Mouse (Mus musculus) embryonic facial prominence, embryonic 14.5 days (tissue): ENCODE measurements around the gene Cpne6. TPM values are rescaled to one million over a fixed set of nuclear protein-coding genes. Genes with fewer than 3 reads are reported as not detected.
A peak's percentile ranks its signal among the peaks of the same experiment; 100 is the strongest.

Source experiments
- ATAC-seq: fragments of 200-750 bp; cut with Nextera tagmentation; 2 replicates; pipeline ENCODE4 v1.8.0; 2017; ENCODE audit warnings: low read depth, moderate number of reproducible peaks, moderate TSS enrichment
- DNase-seq: peaks from one replicate; pipeline ENCODE4 v3.0.0-alpha.2; 2015; ENCODE audit warnings: low spot score
- H3K27ac ChIP-seq: fragments of 300-500 bp; sonication (generic); replicated peaks from 2 replicates; pipeline ENCODE4 v1.5.1; 2014; ENCODE audit warnings: low read depth, mild to moderate bottlenecking, low read length, moderate library complexity
- H3K27me3 ChIP-seq: fragments of 300-500 bp; sonication (generic); replicated peaks from 2 replicates; pipeline ENCODE4 v1.6.1; 2014; ENCODE audit warnings: low read length; ENCODE audit not compliant: control insufficient read depth, insufficient read depth
- H3K36me3 ChIP-seq: fragments of 300-500 bp; sonication (generic); 2 replicates; pipeline ENCODE4 v1.6.1; 2014; ENCODE audit warnings: low read length, mixed read lengths; ENCODE audit not compliant: control insufficient read depth, insufficient read depth
- H3K4me1 ChIP-seq: fragments of 300-500 bp; sonication (generic); 2 replicates; pipeline ENCODE4 v1.6.1; 2014; ENCODE audit warnings: antibody characterized with exemption, low read length; ENCODE audit not compliant: control insufficient read depth, insufficient read depth
- H3K4me2 ChIP-seq: fragments of 300-500 bp; sonication (generic); 2 replicates; pipeline ENCODE4 v1.6.1; 2014; ENCODE audit warnings: low read depth, mild to moderate bottlenecking, low read length, moderate library complexity, mixed read lengths
- H3K4me3 ChIP-seq: fragments of 300-500 bp; sonication (generic); 2 replicates; pipeline ENCODE4 v1.5.1; 2014; ENCODE audit warnings: low read depth, mild to moderate bottlenecking, low read length
- H3K9ac ChIP-seq: fragments of 300-500 bp; sonication (generic); 2 replicates; pipeline ENCODE4 v1.6.1; 2014; ENCODE audit warnings: low read depth, mild to moderate bottlenecking, low read length, moderate library complexity, mixed read lengths
- H3K9me3 ChIP-seq: fragments of 300-500 bp; sonication (generic); 2 replicates; pipeline ENCODE4 v1.6.1; 2016; ENCODE audit warnings: low read length; ENCODE audit not compliant: control insufficient read depth
- WGBS: fragments of 180-500 bp; shearing (Covaris S2); extraction: QIAGEN DNeasy Blood & Tissue Kit; methylation state at CpG from one replicate; pipeline ENCODE4 v1.1.7; 2014; 5-methylcytosine and 5-hydroxymethylcytosine counted together
- polyA plus RNA-seq: library from polyadenylated mRNA; unstranded; fragments of >200 nt; fragmentation: Nextera tagmentation; extraction: Ambion mirVana; gene quantifications from 2 replicates; pipeline ENCODE4 v1.2.1, GENCODE M21; 2014

Cpne6 gene
- polyA plus RNA-seq, 1 experiment from 2014 or later, result 5.2 TPM

- H3K4me2 ChIP-seq, result no peak overlapping the region
- no peaks in the 10 kb centered on the region for H3K36me3 ChIP-seq
- 83% methylated on average over 2 of the region's 2 CpGs for WGBS
- peaks cover 16% of the 10 kb centered on the region; the same call in 1 of the 2 replicates for H3K27me3 ChIP-seq
- H3K4me3 ChIP-seq, result no peak overlapping the region
- H3K9me3 ChIP-seq, result no peaks in the 10 kb centered on the region
- H3K27ac ChIP-seq, result no peak overlapping the region
- H3K9ac ChIP-seq, result no peak overlapping the region
- H3K4me1 ChIP-seq, result no peaks in the 10 kb centered on the region
- no peak for DNase-seq
- no peak for ATAC-seq
Measured at GRCm38 (mm10) chr14:55526674-55527073, 16.4 kb downstream of the Cpne6 start.

GRCm38 (mm10) chr14:55527940-55528339, 17.7 kb downstream of the Cpne6 start:
- Histone ChIP-seq H3K4me3 (no peak overlapping the region), H3K9me3 (no peaks in the 10 kb centered on the region), H3K4me1 (no peaks in the 10 kb centered on the region), H3K36me3 (no peaks in the 10 kb centered on the region), H3K9ac (no peak overlapping the region), H3K4me2 (no peak overlapping the region), H3K27me3 (peaks cover 8% of the 10 kb centered on the region; the same call in 1 of the 2 replicates), H3K27ac (no peak overlapping the region)
- WGBS, result 19% methylated on average over 3 of the region's 3 CpGs
- ATAC-seq (no peak), DNase-seq (peak; percentile 28)

GRCm38 (mm10) chr14:55536116-55536745, 26.0 kb downstream of the Cpne6 start:
- WGBS, result 52% methylated on average over 6 of the region's 6 CpGs
- Histone ChIP-seq H3K4me3 (no peak overlapping the region), H3K4me1 (peaks cover 3% of the 10 kb centered on the region), H3K27ac (no peak overlapping the region), H3K9me3 (no peaks in the 10 kb centered on the region), H3K27me3 (0 out of 2 replicates have a peak, but pooled peaks cover 3% of the 10 kb centered on the region), H3K36me3 (no peaks in the 10 kb centered on the region), H3K9ac (no peak overlapping the region), H3K4me2 (no peak overlapping the region)
- peak; percentile 11 for DNase-seq
- ATAC-seq, result no peak

- Histone ChIP-seq H3K4me3 (peak within 1 kb of the TSS; percentile 54), H3K4me1 (peaks cover 6% of the 10 kb centered on the region), H3K27ac (peak within 1 kb of the TSS; percentile 83), H3K36me3 (peaks cover 24% of the 10 kb centered on the region; the same call in 1 of the 2 replicates), H3K27me3 (0 out of 2 replicates have a peak, but pooled peaks cover 3% of the 10 kb centered on the region), H3K4me2 (peak within 1 kb of the TSS; percentile 54), H3K9ac (peak within 1 kb of the TSS; percentile 73), H3K9me3 (no peaks in the 10 kb centered on the region)
- DNase-seq (peak; percentile 95), ATAC-seq (peak; percentile 91)
- WGBS, result under 1% methylated on average over 32 of the region's 32 CpGs
Measured at GRCm38 (mm10) chr14:55540067-55540786, 30.0 kb downstream of the Cpne6 start, which contains the start of gene Pck2. Gene Pck2, plus strand, starts transcription at chr14:55540266.

DNA sequence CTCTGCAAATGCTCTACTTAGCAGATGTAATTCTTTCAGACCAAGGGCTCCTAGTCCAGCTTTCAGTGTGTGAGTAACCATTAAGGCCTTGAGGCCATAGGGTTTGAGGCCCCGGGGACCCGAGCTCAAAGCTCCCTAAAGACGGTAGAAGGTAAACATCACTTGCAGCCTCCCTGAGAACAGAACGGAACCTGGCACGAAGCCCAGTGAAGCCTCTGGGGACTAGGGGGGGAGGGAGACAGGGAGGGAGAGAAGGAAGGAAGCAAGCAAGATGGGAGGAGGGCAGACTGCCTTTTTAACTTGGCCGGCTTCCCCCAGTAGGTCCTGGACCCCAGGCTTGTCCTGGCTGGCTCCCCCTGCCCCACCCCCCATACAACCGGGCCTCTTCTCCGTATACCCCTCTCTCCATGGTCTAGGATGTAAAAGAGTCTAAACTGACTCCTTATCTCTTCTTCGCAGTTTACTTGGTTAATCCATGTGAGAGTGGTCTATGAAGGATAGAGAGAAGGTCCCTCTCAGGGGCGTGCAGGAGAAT, 30.6 kb downstream of the Cpne6 start:
- WGBS, result 5% methylated on average over 10 of the region's 10 CpGs
- ATAC-seq, result peak; percentile 44

DNA sequence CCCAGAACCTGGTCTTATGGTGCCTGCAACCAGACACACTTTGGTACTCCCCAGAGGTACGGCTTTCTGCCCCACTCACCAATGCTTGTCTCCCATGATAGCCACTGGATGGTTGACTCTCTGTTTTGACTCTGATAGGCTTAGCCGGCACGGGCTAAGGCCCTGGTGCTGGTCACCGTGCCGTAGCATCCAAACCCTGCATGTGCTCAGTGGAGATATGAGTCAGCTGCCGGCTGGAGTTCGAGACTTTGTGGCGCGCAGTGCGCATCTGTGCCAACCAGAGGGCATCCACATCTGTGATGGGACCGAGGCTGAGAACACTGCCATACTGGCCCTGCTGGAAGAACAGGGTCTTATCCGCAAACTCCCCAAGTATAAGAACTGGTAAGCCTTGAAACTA, 32.0 kb downstream of the Cpne6 start:
- Histone ChIP-seq H3K36me3 (peaks cover 41% of the 10 kb centered on the region), H3K4me3 (no peak overlapping the region), H3K4me2 (no peak overlapping the region), H3K27ac (no peak overlapping the region), H3K9me3 (no peaks in the 10 kb centered on the region), H3K9ac (no peak overlapping the region), H3K4me1 (peaks cover 6% of the 10 kb centered on the region), H3K27me3 (no peaks in the 10 kb centered on the region)
- ATAC-seq, result no peak
- 97% methylated on average over 12 of the region's 12 CpGs for WGBS
- DNase-seq, result no peak

More for the DNA sequence above, 30.6 kb downstream of the Cpne6 start:
- peak; percentile 77 for DNase-seq
- H3K9me3 ChIP-seq, result no peaks in the 10 kb centered on the region
- H3K36me3 ChIP-seq, result peaks cover 28% of the 10 kb centered on the region; the same call in 1 of the 2 replicates
- 0 out of 2 replicates have a peak, but pooled peaks cover 3% of the 10 kb centered on the region for H3K27me3 ChIP-seq
- H3K27ac ChIP-seq, result peak overlapping the region; percentile 83
- peak overlapping the region; percentile 54 for H3K4me2 ChIP-seq
- peaks cover 6% of the 10 kb centered on the region for H3K4me1 ChIP-seq
- peak overlapping the region; percentile 54 for H3K4me3 ChIP-seq
- H3K9ac ChIP-seq, result peak overlapping the region; percentile 73

DNA sequence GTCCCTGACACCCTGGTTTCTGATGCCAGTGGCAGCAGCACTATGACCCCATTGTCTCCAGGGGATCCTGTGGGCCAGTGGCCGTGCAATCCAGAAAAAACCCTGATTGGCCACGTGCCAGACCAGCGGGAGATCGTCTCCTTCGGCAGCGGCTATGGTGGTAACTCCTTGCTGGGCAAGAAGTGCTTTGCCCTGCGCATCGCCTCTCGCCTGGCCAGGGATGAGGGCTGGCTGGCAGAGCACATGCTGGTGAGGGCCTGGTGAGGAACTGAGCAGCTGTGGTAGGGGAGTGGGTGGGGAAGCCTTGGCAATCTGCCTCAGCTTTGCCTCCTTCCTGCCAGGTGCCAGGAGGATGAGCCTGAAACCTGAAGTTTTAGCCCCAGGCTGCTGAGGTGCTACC, 34.1 kb downstream of the Cpne6 start:
- H3K9me3 ChIP-seq, result no peaks in the 10 kb centered on the region
- no peak overlapping the region for H3K4me2 ChIP-seq
- WGBS, result 78% methylated on average over 9 of the region's 9 CpGs
- DNase-seq, result no peak
- no peak overlapping the region for H3K9ac ChIP-seq
- H3K36me3 ChIP-seq, result peaks cover 61% of the 10 kb centered on the region
- ATAC-seq, result no peak
- no peak overlapping the region for H3K4me3 ChIP-seq
- H3K27me3 ChIP-seq, result no peaks in the 10 kb centered on the region
- H3K27ac ChIP-seq, result no peak overlapping the region
- peaks cover 6% of the 10 kb centered on the region for H3K4me1 ChIP-seq

GRCm38 (mm10) chr14:55550191-55550590, 39.9 kb downstream of the Cpne6 start:
- no peak overlapping the region for H3K4me2 ChIP-seq

More at GRCm38 (mm10) chr14:55550191-55550590, 39.9 kb downstream of the Cpne6 start:
- Histone ChIP-seq H3K36me3 (peaks cover 45% of the 10 kb centered on the region), H3K9me3 (no peaks in the 10 kb centered on the region), H3K4me3 (no peak overlapping the region), H3K9ac (no peak overlapping the region), H3K27ac (no peak overlapping the region), H3K27me3 (no peaks in the 10 kb centered on the region), H3K4me1 (no peaks in the 10 kb centered on the region)
- 85% methylated on average over 6 of the region's 6 CpGs for WGBS
- DNase-seq (no peak), ATAC-seq (no peak)
